Mouse (Mus musculus): Measurements from ENCODE around the gene Abcc10. TPM values are rescaled to one million over a fixed set of nuclear protein-coding genes. Genes with fewer than 3 reads are reported as not detected.
A peak's percentile ranks its signal among the peaks of the same experiment; 100 is the strongest.

Abcc10 gene
- polyA plus RNA-seq, 2 experiments = 0.94 to 1.7 TPM

DNA sequence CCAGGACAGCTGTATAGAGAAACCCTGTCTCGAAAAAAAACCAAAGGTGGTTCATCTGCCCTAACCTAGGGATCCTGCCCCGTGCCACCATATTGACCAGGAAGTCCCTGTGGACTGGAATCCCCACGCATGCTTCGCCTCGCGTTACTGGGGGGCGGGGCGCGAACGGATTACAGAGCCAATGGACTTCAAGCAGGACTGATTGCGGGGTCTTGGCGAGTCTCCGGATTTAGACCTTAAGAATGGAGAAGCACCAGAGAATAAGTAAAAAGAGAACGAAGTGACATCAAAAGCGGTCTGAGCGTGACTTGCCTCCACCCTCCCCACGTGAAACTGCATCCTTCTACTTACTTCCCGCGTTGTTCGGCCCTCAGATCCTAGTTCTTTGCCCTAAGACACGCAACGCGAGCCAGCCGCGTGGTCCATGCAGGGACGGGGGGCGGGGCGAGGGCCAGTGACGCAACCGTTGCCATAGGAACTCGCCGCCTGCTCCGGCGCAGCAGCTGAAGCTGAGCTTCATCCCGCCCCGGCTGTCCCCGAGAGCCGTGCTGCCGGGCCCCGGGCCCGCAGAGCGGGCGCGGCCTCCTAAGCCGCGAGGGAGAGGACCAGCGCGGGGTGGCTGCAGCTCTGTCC, 74.6 kb downstream of the Abcc10 start, which contains the start of gene Lrrc73:
Gene Lrrc73, plus strand, starts transcription at position 80 of the 633 bp plus-strand sequence.
- TF ChIP-seq EP300 (IDR thresholded peaks at IDR 0.05; ENCODE audit: low read depth) (no peak), CTCF (IDR thresholded peaks at IDR 0.05; ENCODE audit: low read depth) (no peak)
- Histone ChIP-seq H3K9ac (replicated peaks) (peak within 1 kb of the TSS; percentile 31; the same call in 1 of the 2 replicates), H3K36me3 (replicated peaks; ENCODE audit: control insufficient read depth, insufficient read depth, low read depth) (peaks cover 18% of the 10 kb centered on the region), H3K4me2 (ENCODE audit: low read depth) (peak within 1 kb of the TSS; percentile 91), H3K27ac (no peak within 1 kb of the TSS), H3K27me3 (ENCODE audit: control insufficient read depth, insufficient read depth, low read length) (peaks cover 20% of the 10 kb centered on the region), H3K4me1 (replicated peaks; ENCODE audit: control insufficient read depth in 2 of 2, insufficient read depth in 2 of 2, low read length in 1 of 2) (peaks cover 7 to 12% of the 10 kb centered on the region in 2 experiments; a peak in 3 of 4 replicates), H3K4me3 (ENCODE audit: insufficient read depth in 1 of 2, low read depth in 2 of 2, low read length in 2 of 2) (peak within 1 kb of the TSS; percentile 55 to 68), H3K9me3 (ENCODE audit: control insufficient read depth, low read length) (no peaks in the 10 kb centered on the region)
- 1% methylated on average over 47 of the region's 48 CpGs for WGBS (ENCODE audit: insufficient replicate concordance)
- ATAC-seq (ENCODE audit: insufficient read depth) = peak; percentile 66
- peak; percentile 51 to 68 (median 54) for DNase-seq (ENCODE audit: low read depth in 3 of 3, low spot score in 3 of 3)

Other genes with a start within 250 kb of the Abcc10 start
- gene Mrps18a, start 217.4 kb downstream of the Abcc10 start, polyA plus RNA-seq (2012; rRNA removed) = 22.8 and 29.7 TPM in 2 replicates
- 65.2 and 68.5 TPM in 2 replicates for gene Mrps18a, start 217.4 kb downstream of the Abcc10 start, polyA plus RNA-seq (2014; fragmentation: Nextera tagmentation; extraction: Ambion mirVana)
- 0.39 and 0.63 TPM in 2 replicates for gene Rsph9, start 184.1 kb downstream of the Abcc10 start, polyA plus RNA-seq (2012; rRNA removed)
- gene Rsph9, start 184.1 kb downstream of the Abcc10 start, polyA plus RNA-seq (2014; fragmentation: Nextera tagmentation; extraction: Ambion mirVana) = 0.71 and 0.77 TPM in 2 replicates
- gene Mad2l1bp, start 174.8 kb downstream of the Abcc10 start, polyA plus RNA-seq (2012; rRNA removed) = 25.3 and 25.6 TPM in 2 replicates
- gene Mad2l1bp, start 174.8 kb downstream of the Abcc10 start, polyA plus RNA-seq (2014; fragmentation: Nextera tagmentation; extraction: Ambion mirVana) = 36.0 and 37.2 TPM in 2 replicates
- gene Gtpbp2, start 167.3 kb downstream of the Abcc10 start, polyA plus RNA-seq (2012; rRNA removed) = 81.0 and 98.3 TPM in 2 replicates
- gene Gtpbp2, start 167.3 kb downstream of the Abcc10 start, polyA plus RNA-seq (2014; fragmentation: Nextera tagmentation; extraction: Ambion mirVana) = 18.2 and 20.7 TPM in 2 replicates
- gene Polh, start 125.7 kb downstream of the Abcc10 start, polyA plus RNA-seq (2012; rRNA removed) = 7.7 and 9.7 TPM in 2 replicates
- gene Polh, start 125.7 kb downstream of the Abcc10 start, polyA plus RNA-seq (2014; fragmentation: Nextera tagmentation; extraction: Ambion mirVana) = 7.8 and 9.5 TPM in 2 replicates
- gene Xpo5, start 125.6 kb downstream of the Abcc10 start, polyA plus RNA-seq (2012; rRNA removed) = 12.8 and 15.3 TPM in 2 replicates
- 17.9 and 19.1 TPM in 2 replicates for gene Xpo5, start 125.6 kb downstream of the Abcc10 start, polyA plus RNA-seq (2014; fragmentation: Nextera tagmentation; extraction: Ambion mirVana)
- gene Polr1c, start 80.3 kb downstream of the Abcc10 start, polyA plus RNA-seq (2012; rRNA removed) = 29.7 and 40.8 TPM in 2 replicates
- 37.3 and 42.5 TPM in 2 replicates for gene Polr1c, start 80.3 kb downstream of the Abcc10 start, polyA plus RNA-seq (2014; fragmentation: Nextera tagmentation; extraction: Ambion mirVana)
- 22.4 and 23.2 TPM in 2 replicates for gene Yipf3, start 80.3 kb downstream of the Abcc10 start, polyA plus RNA-seq (2012; rRNA removed)
- gene Yipf3, start 80.3 kb downstream of the Abcc10 start, polyA plus RNA-seq (2014; fragmentation: Nextera tagmentation; extraction: Ambion mirVana) = 38.1 and 42.5 TPM in 2 replicates
- 0.11 and 0.17 TPM in 2 replicates for gene Lrrc73, start 74.8 kb downstream of the Abcc10 start, polyA plus RNA-seq (2012; rRNA removed)
- gene Lrrc73, start 74.8 kb downstream of the Abcc10 start, polyA plus RNA-seq (2014; fragmentation: Nextera tagmentation; extraction: Ambion mirVana) = 0.08 TPM in 1 of 2 replicates, not detected in the other
- 11.0 and 12.0 TPM in 2 replicates for gene Tjap1, start 45.3 kb downstream of the Abcc10 start, polyA plus RNA-seq (2012; rRNA removed)
- gene Tjap1, start 45.3 kb downstream of the Abcc10 start, polyA plus RNA-seq (2014; fragmentation: Nextera tagmentation; extraction: Ambion mirVana) = 7.7 and 8.5 TPM in 2 replicates
- gene Dlk2, start 30.9 kb downstream of the Abcc10 start, polyA plus RNA-seq (2012; rRNA removed) = 0.02 and 0.13 TPM in 2 replicates
- not detected in 2 replicates for gene Dlk2, start 30.9 kb downstream of the Abcc10 start, polyA plus RNA-seq (2014; fragmentation: Nextera tagmentation; extraction: Ambion mirVana)
- 1.1 and 2.1 TPM in 2 replicates for gene Zfp318, start 55.4 kb upstream of the Abcc10 start, polyA plus RNA-seq (2012; rRNA removed)
- 1.5 and 1.9 TPM in 2 replicates for gene Zfp318, start 55.4 kb upstream of the Abcc10 start, polyA plus RNA-seq (2014; fragmentation: Nextera tagmentation; extraction: Ambion mirVana)
- 0.05 TPM in 1 of 2 replicates, not detected in the other for gene Crip3, start 100.6 kb upstream of the Abcc10 start, polyA plus RNA-seq (2012; rRNA removed)
- gene Crip3, start 100.6 kb upstream of the Abcc10 start, polyA plus RNA-seq (2014; fragmentation: Nextera tagmentation; extraction: Ambion mirVana) = not detected in 2 replicates
- 0.03 and 0.04 TPM in 2 replicates for gene Slc22a7, start 110.1 kb upstream of the Abcc10 start, polyA plus RNA-seq (2012; rRNA removed)
- gene Slc22a7, start 110.1 kb upstream of the Abcc10 start, polyA plus RNA-seq (2014; fragmentation: Nextera tagmentation; extraction: Ambion mirVana) = 0.09 TPM in 1 of 2 replicates, not detected in the other
- 0.02 and 0.04 TPM in 2 replicates for gene Ttbk1, start 159.3 kb upstream of the Abcc10 start, polyA plus RNA-seq (2012; rRNA removed)
- gene Ttbk1, start 159.3 kb upstream of the Abcc10 start, polyA plus RNA-seq (2014; fragmentation: Nextera tagmentation; extraction: Ambion mirVana) = not detected in 2 replicates
- gene Dnph1, start 168.4 kb upstream of the Abcc10 start, polyA plus RNA-seq (2012; rRNA removed) = 12.0 and 14.0 TPM in 2 replicates
- 20.0 and 24.2 TPM in 2 replicates for gene Dnph1, start 168.4 kb upstream of the Abcc10 start, polyA plus RNA-seq (2014; fragmentation: Nextera tagmentation; extraction: Ambion mirVana)
- 0.59 and 0.92 TPM in 2 replicates for gene Cul9, start 218.0 kb upstream of the Abcc10 start, polyA plus RNA-seq (2012; rRNA removed)
- 0.34 and 0.46 TPM in 2 replicates for gene Cul9, start 218.0 kb upstream of the Abcc10 start, polyA plus RNA-seq (2014; fragmentation: Nextera tagmentation; extraction: Ambion mirVana)
- gene Srf, start 227.8 kb upstream of the Abcc10 start, polyA plus RNA-seq (2012; rRNA removed) = 16.0 and 22.0 TPM in 2 replicates
- 2.5 and 2.6 TPM in 2 replicates for gene Srf, start 227.8 kb upstream of the Abcc10 start, polyA plus RNA-seq (2014; fragmentation: Nextera tagmentation; extraction: Ambion mirVana)

Measured in liver, embryonic 14.5 days (tissue).